Mouse (Mus musculus) layer of hippocampus, adult 8-10 months (tissue): Measurements from ENCODE around the gene Grik2. TPM values are rescaled to one million over a fixed set of nuclear protein-coding genes. Genes with fewer than 3 reads are reported as not detected.
"Not testable (repeated sequence)": the region's sequence is repeated elsewhere in the genome, so short reads cannot be mapped to it uniquely, and the experiment has no call there.

Experiments
- DNase-seq, 2 experiments: peaks; one replicate each; pipeline ENCODE4 v3.0.0; 2022; ENCODE audit warnings: low spot score in 2 of 2
- total RNA-seq, 4 experiments: library from RNA; stranded (reverse); gene quantifications; 2 replicates each; pipeline ENCODE4 v1.2.4; 2022

Gene Grik2
- total RNA-seq, 4 experiments from 2014 or later: 80.0 to 103 (median 93.8) TPM

GRCm38 (mm10) chr10:49365262-49365661, 423.3 kb downstream of the Grik2 start:
- no peak for DNase-seq

- no peak for DNase-seq
Observed at GRCm38 (mm10) chr10:49322413-49322812, 466.2 kb downstream of the Grik2 start.

- no peak for DNase-seq
Observed at GRCm38 (mm10) chr10:49319880-49320279, 468.7 kb downstream of the Grik2 start.

GRCm38 (mm10) chr10:49256247-49256939, 532.2 kb downstream of the Grik2 start:
- no peak for DNase-seq

- not testable (repeated sequence) for DNase-seq
Observed at GRCm38 (mm10) chr10:49237356-49237755, 551.2 kb downstream of the Grik2 start.

GRCm38 (mm10) chr10:49236844-49237243, 551.7 kb downstream of the Grik2 start:
- not testable (repeated sequence) for DNase-seq

- no peak for DNase-seq
Observed at GRCm38 (mm10) chr10:49220096-49220495, 568.5 kb downstream of the Grik2 start.

- DNase-seq: no peak
Observed at GRCm38 (mm10) chr10:49219631-49220030, 568.9 kb downstream of the Grik2 start.

- DNase-seq: no peak
Observed at GRCm38 (mm10) chr10:49191773-49192371, 596.7 kb downstream of the Grik2 start.

- DNase-seq: no peak
Observed at GRCm38 (mm10) chr10:49191291-49191690, 597.3 kb downstream of the Grik2 start.

GRCm38 (mm10) chr10:49154134-49154533, 634.4 kb downstream of the Grik2 start:
- no peak for DNase-seq

GRCm38 (mm10) chr10:49151496-49151895, 637.1 kb downstream of the Grik2 start:
- DNase-seq: not testable (repeated sequence)

- DNase-seq: no peak
Observed at GRCm38 (mm10) chr10:49149714-49150113, 638.9 kb downstream of the Grik2 start.

- DNase-seq: no peak
Observed at GRCm38 (mm10) chr10:49142658-49143057, 645.9 kb downstream of the Grik2 start.

- no peak for DNase-seq
Observed at GRCm38 (mm10) chr10:49136816-49137215, 651.8 kb downstream of the Grik2 start.

- no peak for DNase-seq
Observed at GRCm38 (mm10) chr10:49131311-49131710, 657.3 kb downstream of the Grik2 start.

GRCm38 (mm10) chr10:49050339-49050738, 738.2 kb downstream of the Grik2 start:
- no peak for DNase-seq

- DNase-seq: no peak
Observed at GRCm38 (mm10) chr10:49049391-49049790, 739.2 kb downstream of the Grik2 start.
